Mouse (Mus musculus) heart, adult 2 months (tissue): Measurements from ENCODE around the gene Spink4. TPM values are rescaled to one million over a fixed set of nuclear protein-coding genes. Genes with fewer than 3 reads are reported as not detected.

Source experiments
- DNase-seq, 2 experiments: peaks; one replicate each; pipeline ENCODE4 v3.0.0; 2021
- H3K27ac ChIP-seq: fragments of 200-600 bp; 2 replicates; pipeline ENCODE4 v1.8.1; 2022
- H3K27me3 ChIP-seq: fragments of 200-500 bp; 2 replicates; pipeline ENCODE4 v1.6.1; 2012; ENCODE audit warnings: mild to moderate bottlenecking, low read length, inconsistent platforms, mixed read lengths; ENCODE audit not compliant: control insufficient read depth, insufficient read depth
- H3K36me3 ChIP-seq: fragments of 200-500 bp; 2 replicates; pipeline ENCODE4 v1.6.1; 2012; ENCODE audit warnings: low read length, inconsistent platforms; ENCODE audit not compliant: control insufficient read depth, insufficient read depth
- H3K4me1 ChIP-seq: fragments of 200-500 bp; 2 replicates; pipeline ENCODE4 v1.6.1; 2011; ENCODE audit warnings: low read length; ENCODE audit not compliant: control insufficient read depth, insufficient read depth
- H3K4me3 ChIP-seq: fragments of 200-600 bp; 2 replicates; pipeline ENCODE4 v1.8.1; 2022
- H3K79me2 ChIP-seq: fragments of 200-500 bp; replicated peaks from 2 replicates; pipeline ENCODE4 v1.6.1; 2012; ENCODE audit warnings: mild to moderate bottlenecking, inconsistent platforms, low read length, moderate library complexity, mixed read lengths; ENCODE audit not compliant: control insufficient read depth, insufficient read depth
- H3K9ac ChIP-seq: fragments of 200-500 bp; 2 replicates; pipeline ENCODE4 v1.6.1; 2012; ENCODE audit warnings: low read depth, mild to moderate bottlenecking, control low read depth, inconsistent platforms, low read length, mixed read lengths
- CTCF ChIP-seq: fragments of 200-600 bp; IDR thresholded peaks from 2 replicates; pipeline ENCODE4 v1.8.1; 2022; ENCODE audit warnings: antibody characterized with exemption, mild to moderate bottlenecking, moderate library complexity
- EP300 ChIP-seq: fragments of 200-500 bp; IDR thresholded peaks from 2 replicates; pipeline ENCODE4 v1.6.1; 2011; ENCODE audit warnings: low read depth, low read length, control low read depth; ENCODE audit not compliant: insufficient read depth
- POLR2A ChIP-seq: fragments of 200-500 bp; IDR thresholded peaks from 2 replicates; pipeline ENCODE4 v1.6.1; 2011; ENCODE audit warnings: mild to moderate bottlenecking, low read depth, low read length, control low read depth; ENCODE audit not compliant: insufficient read depth
- WGBS: fragments of 180-500 bp; shearing (Covaris S2); methylation state at CpG from one replicate; pipeline ENCODE4 v1.1.7; 2018; 5-methylcytosine and 5-hydroxymethylcytosine counted together
- intact Hi-C: fragments of 180-260 bp; cut with DNase I; formaldehyde crosslinking; loops from one replicate; pipeline ENCODE4 v1.15.1; 2025
- polyA plus RNA-seq: library from polyadenylated mRNA; depleted of rRNA; stranded (reverse); fragments of >200 nt; gene quantifications from 2 replicates; pipeline ENCODE4 v1.2.3, GENCODE M21; 2012
- total RNA-seq, 2 experiments: library from RNA; stranded (reverse); gene quantifications; 2 replicates each; pipeline ENCODE4 v1.2.3; 2021

The Spink4 gene
- total and polyA plus RNA-seq, 3 experiments: 0.68 to 3.6 TPM; not detected in 1

DNA sequence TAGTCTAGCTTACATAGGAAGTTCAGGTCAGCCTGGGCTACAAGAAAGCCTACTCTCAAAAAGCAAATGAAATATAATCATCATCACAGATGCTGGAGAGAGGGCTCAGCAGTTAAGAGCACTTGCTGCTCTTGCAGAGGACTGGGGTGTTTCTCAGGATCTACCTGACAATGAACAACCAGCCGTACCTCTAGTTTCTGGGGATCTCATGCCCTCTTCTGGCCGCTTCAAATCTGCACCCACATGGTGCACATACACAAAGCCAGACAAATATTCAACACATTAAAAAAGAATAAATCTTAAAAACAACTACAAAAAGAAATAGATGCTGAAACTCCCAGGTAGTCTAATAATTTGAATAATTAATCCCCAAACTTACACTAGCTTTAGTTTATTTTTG lies 24.2 kb upstream of the Spink4 start:
- WGBS: 97% methylated on average over 2 of the region's 2 CpGs
- no peak overlapping the region for H3K9ac ChIP-seq
- H3K79me2 ChIP-seq: no peaks in the 10 kb centered on the region
- H3K27me3 ChIP-seq: no peaks in the 10 kb centered on the region
- TF ChIP-seq POLR2A: no peak
- peak; percentile 19; the same call in 1 of the 2 replicates for TF ChIP-seq CTCF
- H3K4me3 ChIP-seq: no peak overlapping the region
- DNase-seq: no peak
- intact Hi-C loops: no loop called here
- no peaks in the 10 kb centered on the region for H3K4me1 ChIP-seq
- no peaks in the 10 kb centered on the region for H3K36me3 ChIP-seq
- H3K27ac ChIP-seq: no peak overlapping the region

DNA sequence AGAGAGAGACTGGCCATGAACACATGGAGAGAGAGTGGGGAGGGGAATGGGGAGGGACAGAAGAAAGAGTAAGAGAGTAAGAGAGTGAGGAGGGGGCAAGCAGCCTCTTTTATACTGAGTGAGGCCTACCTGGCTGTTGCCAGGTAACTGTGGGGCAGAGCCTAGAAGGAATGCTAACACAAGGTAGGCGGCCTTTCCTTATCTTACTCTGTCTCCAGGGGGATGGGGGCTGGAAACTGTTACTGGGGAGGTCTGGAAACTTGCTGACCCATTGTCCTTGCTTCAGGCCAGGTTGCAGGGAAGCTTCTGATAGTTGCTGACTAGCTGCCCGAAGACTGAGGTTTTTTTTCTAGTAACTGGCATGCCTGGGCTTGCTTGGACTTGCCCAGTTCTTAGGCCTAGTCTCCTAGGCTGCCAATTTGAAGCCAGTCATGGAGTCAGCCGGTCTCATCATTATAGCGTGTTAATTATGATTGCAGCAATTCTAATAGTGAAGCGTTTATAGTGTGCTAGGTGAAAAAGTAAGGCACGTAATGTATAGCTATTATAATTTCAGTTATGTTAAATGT lies 21.3 kb upstream of the Spink4 start:
- no peak overlapping the region for H3K4me3 ChIP-seq
- no peaks in the 10 kb centered on the region for H3K36me3 ChIP-seq
- intact Hi-C loops: no loop called here
- DNase-seq: no peak
- H3K27ac ChIP-seq: no peak overlapping the region
- H3K9ac ChIP-seq: no peak overlapping the region
- H3K79me2 ChIP-seq: no peaks in the 10 kb centered on the region
- TF ChIP-seq EP300 (no peak), CTCF (no peak)
- H3K27me3 ChIP-seq: no peaks in the 10 kb centered on the region
- H3K4me1 ChIP-seq: no peaks in the 10 kb centered on the region
- 89% methylated on average over 6 of the region's 6 CpGs for WGBS

DNA sequence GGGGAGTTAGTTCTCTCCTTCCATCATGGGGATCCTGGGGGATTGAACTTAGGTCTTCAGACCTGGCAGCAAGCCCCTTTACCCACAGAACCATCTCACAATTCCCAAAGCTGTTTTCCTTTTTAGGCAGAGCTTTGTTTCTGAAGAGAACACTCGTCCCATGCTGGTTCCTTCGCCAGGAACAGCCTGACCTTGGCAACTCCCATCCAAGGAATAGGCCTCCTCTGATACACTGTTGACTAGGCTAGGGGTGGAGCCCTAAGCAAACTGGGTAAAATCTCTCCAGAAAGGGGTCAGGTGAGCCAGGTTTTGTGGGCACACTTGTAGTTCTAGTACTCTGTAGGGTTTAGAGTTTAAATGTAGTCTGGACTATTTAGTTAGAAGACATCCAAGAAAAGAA lies 20.6 kb upstream of the Spink4 start:
- Histone ChIP-seq H3K4me1 (no peaks in the 10 kb centered on the region), H3K9ac (no peak overlapping the region), H3K36me3 (no peaks in the 10 kb centered on the region), H3K4me3 (no peak overlapping the region), H3K27me3 (no peaks in the 10 kb centered on the region), H3K79me2 (no peaks in the 10 kb centered on the region), H3K27ac (no peak overlapping the region)
- 54% methylated on average over 2 of the region's 2 CpGs for WGBS
- DNase-seq: no peak
- intact Hi-C loops: no loop called here
- TF ChIP-seq POLR2A (no peak), CTCF (no peak), EP300 (no peak)

DNA sequence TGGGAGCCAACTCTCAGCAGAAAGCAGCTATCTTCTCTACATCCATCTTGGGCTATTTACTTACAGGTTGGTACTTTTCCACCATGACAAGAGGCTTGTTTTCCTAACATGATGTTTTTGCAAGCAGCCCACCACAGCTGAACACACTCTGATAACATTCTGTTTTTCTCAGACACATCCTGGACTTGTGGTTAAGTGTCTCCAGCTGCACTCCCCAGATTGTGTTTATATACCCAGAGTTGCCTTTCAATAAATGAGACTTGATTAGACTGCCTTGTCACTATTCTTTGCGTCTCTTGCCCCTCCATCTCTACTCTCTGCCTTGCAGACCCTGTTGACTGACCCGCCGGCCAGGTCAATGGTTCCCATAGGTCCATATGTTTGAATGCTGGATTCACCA lies 19.8 kb upstream of the Spink4 start:
- no peaks in the 10 kb centered on the region for H3K79me2 ChIP-seq
- TF ChIP-seq POLR2A: no peak
- no peak for TF ChIP-seq CTCF
- no peak for TF ChIP-seq EP300
- H3K27me3 ChIP-seq: no peaks in the 10 kb centered on the region
- no peak overlapping the region for H3K4me3 ChIP-seq
- intact Hi-C loops: no loop called here
- 86% methylated on average over 3 of the region's 3 CpGs for WGBS
- H3K27ac ChIP-seq: no peak overlapping the region
- no peak for DNase-seq
- H3K4me1 ChIP-seq: no peaks in the 10 kb centered on the region
- H3K36me3 ChIP-seq: no peaks in the 10 kb centered on the region
- no peak overlapping the region for H3K9ac ChIP-seq

GRCm38 (mm10) chr4:40900612-40901011 lies 19.2 kb upstream of the Spink4 start:
- intact Hi-C loops: no loop called here
- TF ChIP-seq POLR2A (no peak), CTCF (no peak), EP300 (no peak)
- Histone ChIP-seq H3K9ac (no peak overlapping the region), H3K27ac (no peak overlapping the region), H3K36me3 (no peaks in the 10 kb centered on the region), H3K4me3 (no peak overlapping the region), H3K27me3 (no peaks in the 10 kb centered on the region), H3K4me1 (no peaks in the 10 kb centered on the region), H3K79me2 (no peaks in the 10 kb centered on the region)
- WGBS: 91% methylated on average over 4 of the region's 4 CpGs
- no peak for DNase-seq

DNA sequence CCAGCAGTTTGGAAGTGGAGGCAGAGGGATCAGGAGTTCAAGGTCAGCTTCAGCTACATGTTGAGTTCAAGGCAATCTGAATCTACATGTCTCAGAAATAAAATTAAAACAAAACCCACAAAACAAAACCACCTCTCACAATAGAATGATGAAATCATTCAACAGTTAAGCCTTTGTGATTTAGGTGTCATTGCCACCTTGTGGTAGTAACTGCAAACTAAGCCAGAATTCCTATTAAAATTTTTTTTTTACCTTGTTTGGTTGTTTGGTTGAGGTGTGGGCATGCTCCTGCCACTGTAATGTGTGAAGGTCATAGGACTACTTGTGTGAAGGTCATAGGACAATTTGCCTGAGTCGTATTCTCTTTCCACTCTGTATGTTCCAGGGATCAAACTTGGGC lies 13.6 kb upstream of the Spink4 start:
- Histone ChIP-seq H3K27ac (no peak overlapping the region), H3K4me3 (no peak overlapping the region), H3K4me1 (no peaks in the 10 kb centered on the region), H3K27me3 (no peaks in the 10 kb centered on the region), H3K9ac (no peak overlapping the region), H3K36me3 (no peaks in the 10 kb centered on the region), H3K79me2 (no peaks in the 10 kb centered on the region)
- 36% methylated on average over 1 of the region's 1 CpGs for WGBS
- DNase-seq: no peak
- no peak for TF ChIP-seq EP300
- no peak for TF ChIP-seq POLR2A
- peak; percentile 90 for TF ChIP-seq CTCF
- intact Hi-C loops: loop anchor here (1.0 to 5.0 kb wide), 3 partner anchors 43 to 133 kb away; partner anchors contain the start of genes Bag1 and Chmp5
